Mouse (Mus musculus) embryonic facial prominence, embryonic 12.5 days (tissue): Measurements from ENCODE around the gene Gm3173. TPM values are rescaled to one million over a fixed set of nuclear protein-coding genes. Genes with fewer than 3 reads are reported as not detected.
"Not testable (repeated sequence)": the region's sequence is repeated elsewhere in the genome, so short reads cannot be mapped to it uniquely, and the experiment has no call there.

Experiments
- ATAC-seq: fragments of 200-750 bp; cut with Nextera tagmentation; 2 replicates; pipeline ENCODE4 v1.8.0; 2017; ENCODE audit not compliant: insufficient number of reproducible peaks, insufficient read depth, low FRiP score, low TSS enrichment
- H3K27ac ChIP-seq: fragments of 300-500 bp; sonication (generic); 2 replicates; pipeline ENCODE4 v1.5.1; 2016; ENCODE audit warnings: mild to moderate bottlenecking
- H3K27me3 ChIP-seq: fragments of 300-500 bp; sonication (generic); 2 replicates; pipeline ENCODE4 v1.6.1; 2016; ENCODE audit warnings: mild to moderate bottlenecking, moderate library complexity
- H3K36me3 ChIP-seq: fragments of 300-500 bp; sonication (generic); 2 replicates; pipeline ENCODE4 v1.6.1; 2016; ENCODE audit warnings: mild to moderate bottlenecking
- H3K4me1 ChIP-seq: fragments of 300-500 bp; sonication (generic); 2 replicates; pipeline ENCODE4 v1.6.1; 2016
- H3K4me2 ChIP-seq: fragments of 300-500 bp; sonication (generic); replicated peaks from 2 replicates; pipeline ENCODE4 v1.6.1; 2016; ENCODE audit warnings: mild to moderate bottlenecking, moderate library complexity
- H3K4me3 ChIP-seq: fragments of 300-500 bp; sonication (generic); 2 replicates; pipeline ENCODE4 v1.5.1; 2016; ENCODE audit warnings: mild to moderate bottlenecking
- H3K9ac ChIP-seq: fragments of 300-500 bp; sonication (generic); 2 replicates; pipeline ENCODE4 v1.6.1; 2016; ENCODE audit warnings: mild to moderate bottlenecking, moderate library complexity
- H3K9me3 ChIP-seq: fragments of 300-500 bp; sonication (generic); 2 replicates; pipeline ENCODE4 v1.6.1; 2016; ENCODE audit warnings: mild to moderate bottlenecking, moderate library complexity
- WGBS: fragments of 180-500 bp; shearing (Covaris S2); methylation state at CpG from one replicate; pipeline ENCODE4 v1.1.7; 2016; 5-methylcytosine and 5-hydroxymethylcytosine counted together
- polyA plus RNA-seq: library from polyadenylated mRNA; unstranded; fragments of >200 nt; fragmentation: Nextera tagmentation; extraction: Ambion mirVana; gene quantifications from 2 replicates; pipeline ENCODE4 v1.2.1, GENCODE M21; 2016

The Gm3173 gene
- polyA plus RNA-seq, 1 experiment from 2014 or later: not detected

GRCm38 (mm10) chr14:4555105-4555504 lies 124.3 kb downstream of the Gm3173 start, which contains the start of gene Gm3047:
Gm3047 (plus strand) TSS chr14:4555405.
- not testable (repeated sequence) for H3K4me1 ChIP-seq, H3K36me3 ChIP-seq, H3K27me3 ChIP-seq, H3K4me3 ChIP-seq, H3K9me3 ChIP-seq, H3K9ac ChIP-seq, ATAC-seq, H3K4me2 ChIP-seq, H3K27ac ChIP-seq
- no CpG with 5 or more reads among the region's 2 CpGs for WGBS

Other genes with a start within 250 kb of the Gm3173 start
- 1.0 and 1.2 TPM in 2 replicates for gene Gm2974, start 248.4 kb upstream of the Gm3173 start, polyA plus RNA-seq
- gene Gm3138, start 181.4 kb upstream of the Gm3173 start, polyA plus RNA-seq: not detected in 2 replicates
- not detected in 2 replicates for gene Gm3149, start 113.7 kb upstream of the Gm3173 start, polyA plus RNA-seq
- gene 2610042L04Rik, start 96.2 kb upstream of the Gm3173 start, polyA plus RNA-seq: 0.72 and 0.78 TPM in 2 replicates
- not detected in 2 replicates for gene Gm3159, start 33.5 kb upstream of the Gm3173 start, polyA plus RNA-seq
- 0.62 and 0.78 TPM in 2 replicates for gene Gm3164, start 15.5 kb upstream of the Gm3173 start, polyA plus RNA-seq
- gene Gm3182, start 50.8 kb downstream of the Gm3173 start, polyA plus RNA-seq: not detected in 2 replicates
- not detected in 2 replicates for gene Gm3047, start 124.4 kb downstream of the Gm3173 start, polyA plus RNA-seq
- not detected in 2 replicates for gene Gm8159, start 201.4 kb downstream of the Gm3173 start, polyA plus RNA-seq
- not detected in 2 replicates for gene Gm3239, start 233.2 kb downstream of the Gm3173 start, polyA plus RNA-seq